ENCODE assay signal across 22 mouse cellular contexts in genomic region chr6:31500260-31500659, GRCm38 (mm10).
DNase-seq lines count a peak whose midpoint lies in the region; ATAC-seq and TF ChIP-seq lines count a peak whose summit lies in the region.
"Had no signal": no experiment of that assay in that cellular context is flagged by ENCODE, and none has a peak within 500 bp of the region (broad histone marks: within the 10 kb centered on the region; RNA-seq: fewer than 3 reads in every experiment).

No protein-coding gene starts in this region.

- DNase-seq in kidney, adult 2 months, result peak; percentile 59
- no peak for DNase-seq in kidney, postnatal 25 days
- peak; percentile 61 for DNase-seq in kidney, adult 9 months
- no peak for DNase-seq in kidney, postnatal 10 days
- DNase-seq in liver, adult 2 months (ENCODE audit: extremely low read depth, low read depth, low spot score), result peak; percentile 85
- DNase-seq in liver, postnatal 0 days, result no peak
- DNase-seq: adrenal gland, adult 2 months; adrenal gland, adult 8-10 months; adrenal gland, postnatal 10 days; adrenal gland, postnatal 14 days; adrenal gland, postnatal 25 days; adrenal gland, postnatal 36 days; B cell, adult 2 months; cerebellum, adult 11 months; cerebellum, adult 11-12 months had no signal

- TF ChIP-seq POLR2A in kidney, adult 2 months (IDR thresholded peaks at IDR 0.05; ENCODE audit: low read depth, low read length), result no peak
- no peak for TF ChIP-seq POLR2A in liver, adult 2 months (IDR thresholded peaks at IDR 0.05; ENCODE audit: extremely low read depth, insufficient read depth, low read length)

- H3K4me2 ChIP-seq in intestine, embryonic 16.5 days (ENCODE audit: low read depth, low read length), result no peak overlapping the region
- H3K4me2 ChIP-seq in intestine, embryonic 15.5 days (replicated peaks), result no peak overlapping the region
- no peak overlapping the region for H3K4me2 ChIP-seq in liver, postnatal 0 days (ENCODE audit: low read depth, low read length)

- no peak for TF ChIP-seq EP300 in liver, postnatal 0 days (IDR thresholded peaks at IDR 0.05; ENCODE audit: low read depth)

- no peak overlapping the region for H3K9ac ChIP-seq in intestine, embryonic 16.5 days (ENCODE audit: low read depth, low read length)
- no peak overlapping the region for H3K9ac ChIP-seq in intestine, embryonic 15.5 days
- peak overlapping the region; percentile 79; the same call in 1 of the 2 replicates for H3K9ac ChIP-seq in liver, adult 2 months (ENCODE audit: low read depth, low read length)
- H3K9ac ChIP-seq in liver, postnatal 0 days (replicated peaks), result no peak overlapping the region

- H3K79me2 ChIP-seq in liver, adult 2 months (ENCODE audit: control insufficient read depth, insufficient read depth, low read length), result no peaks in the 10 kb centered on the region; the same call in 1 of the 2 replicates

- H3K9me3 ChIP-seq in intestine, embryonic 16.5 days (ENCODE audit: control insufficient read depth, low read length), result no peaks in the 10 kb centered on the region
- H3K9me3 ChIP-seq in intestine, embryonic 15.5 days, result no peaks in the 10 kb centered on the region
- H3K9me3 ChIP-seq in liver, postnatal 0 days (ENCODE audit: low read length), result no peaks in the 10 kb centered on the region
- H3K9me3 ChIP-seq: G1E had no signal

- H3K4me3 ChIP-seq in intestine, embryonic 16.5 days (ENCODE audit: low read length), result no peak overlapping the region
- no peak overlapping the region for H3K4me3 ChIP-seq in intestine, embryonic 15.5 days (replicated peaks)
- no peak overlapping the region for H3K4me3 ChIP-seq in kidney, adult 2 months (ENCODE audit: insufficient read depth, low read depth, low read length)
- no peak overlapping the region for H3K4me3 ChIP-seq in liver, adult 2 months (ENCODE audit: insufficient read depth, low read depth, low read length)
- H3K4me3 ChIP-seq in liver, postnatal 0 days (ENCODE audit: low read depth, low read length), result no peak overlapping the region

- H3K27ac ChIP-seq in intestine, embryonic 16.5 days (ENCODE audit: low read length), result no peak overlapping the region
- H3K27ac ChIP-seq in intestine, embryonic 15.5 days, result no peak overlapping the region
- H3K27ac ChIP-seq in kidney, adult 2 months (ENCODE audit: insufficient read depth, low read depth, low read length), result no peak overlapping the region
- peak overlapping the region; percentile 92 for H3K27ac ChIP-seq in liver, adult 2 months (replicated peaks; ENCODE audit: insufficient read depth, low read depth, low read length)
- no peak overlapping the region for H3K27ac ChIP-seq in liver, postnatal 0 days (ENCODE audit: low read depth)

- no peak for TF ChIP-seq CTCF in kidney, adult 2 months (conservative IDR thresholded peaks at IDR 0.05; ENCODE audit: insufficient read depth, insufficient read length, low read depth, low read length)
- no peak for TF ChIP-seq CTCF in liver, adult 2 months (IDR thresholded peaks at IDR 0.05; ENCODE audit: low read depth, low read length)
- no peak for TF ChIP-seq CTCF in liver, postnatal 0 days (IDR thresholded peaks at IDR 0.05; ENCODE audit: low read depth)

- 64% methylated on average over 2 of the region's 2 CpGs for WGBS in intestine, embryonic 16.5 days
- 70% methylated on average over 2 of the region's 2 CpGs for WGBS in intestine, embryonic 15.5 days
- WGBS in kidney, adult 2 months, result 36% methylated on average over 2 of the region's 2 CpGs
- 26% methylated on average over 2 of the region's 2 CpGs for WGBS in liver, adult 2 months
- 76% methylated on average over 2 of the region's 2 CpGs for WGBS in liver, postnatal 0 days (ENCODE audit: insufficient replicate concordance)

- no peaks in the 10 kb centered on the region for H3K27me3 ChIP-seq in intestine, embryonic 16.5 days (replicated peaks; ENCODE audit: control insufficient read depth, insufficient read depth, low read length)
- H3K27me3 ChIP-seq in intestine, embryonic 15.5 days (replicated peaks), result no peaks in the 10 kb centered on the region
- no peaks in the 10 kb centered on the region for H3K27me3 ChIP-seq in kidney, adult 2 months (replicated peaks; ENCODE audit: control insufficient read depth, insufficient read depth, low read length)
- no peaks in the 10 kb centered on the region for H3K27me3 ChIP-seq in liver, adult 2 months (ENCODE audit: control insufficient read depth, insufficient read depth, low read length)
- H3K27me3 ChIP-seq in liver, postnatal 0 days (ENCODE audit: insufficient read depth, low read length), result no peaks in the 10 kb centered on the region
- H3K27me3 ChIP-seq: CH12.LX, Patski had no signal

- peak; percentile 52; the same call in 1 of the 2 replicates for ATAC-seq in intestine, embryonic 16.5 days
- ATAC-seq in intestine, embryonic 15.5 days, result no peak
- no peak for ATAC-seq in liver, postnatal 0 days
- ATAC-seq: activated CD4-positive, CD25-positive, alpha-beta regulatory T cell, adult 4 months; CD4-positive, CD25-positive, alpha-beta regulatory T cell, adult 4 months; Patski had no signal

- 0 out of 2 replicates have a peak, but pooled peaks cover 2% of the 10 kb centered on the region for H3K4me1 ChIP-seq in intestine, embryonic 16.5 days (ENCODE audit: control insufficient read depth, insufficient read depth, low read length)
- no peaks in the 10 kb centered on the region for H3K4me1 ChIP-seq in intestine, embryonic 15.5 days (replicated peaks)
- H3K4me1 ChIP-seq in kidney, adult 2 months (ENCODE audit: control insufficient read depth, insufficient read depth, low read length), result peaks cover 7% of the 10 kb centered on the region; the same call in 1 of the 2 replicates
- peaks cover 8% of the 10 kb centered on the region for H3K4me1 ChIP-seq in liver, adult 2 months (ENCODE audit: control insufficient read depth, insufficient read depth, low read length)
- no peaks in the 10 kb centered on the region for H3K4me1 ChIP-seq in liver, postnatal 0 days (ENCODE audit: insufficient read depth)

- H3K36me3 ChIP-seq in intestine, embryonic 16.5 days (ENCODE audit: control insufficient read depth, insufficient read depth, low read length), result peaks cover 6% of the 10 kb centered on the region; the same call in 1 of the 2 replicates
- peaks cover 16% of the 10 kb centered on the region for H3K36me3 ChIP-seq in intestine, embryonic 15.5 days
- peaks cover 7% of the 10 kb centered on the region for H3K36me3 ChIP-seq in kidney, adult 2 months (ENCODE audit: control insufficient read depth, insufficient read depth, low read length)
- peaks cover 39% of the 10 kb centered on the region for H3K36me3 ChIP-seq in liver, adult 2 months (ENCODE audit: control insufficient read depth, insufficient read depth, low read length)
- peaks cover 36% of the 10 kb centered on the region for H3K36me3 ChIP-seq in liver, postnatal 0 days (replicated peaks; ENCODE audit: insufficient read depth, low read length)

Comparison
In these comparisons a context has a peak if more than half of its experiments do, and no peak if none do; other contexts are left out.
1. DNase-seq: peak in kidney, adult 2 months (single experiment), kidney, adult 9 months (single experiment) and liver, adult 2 months (single experiment); none in kidney, postnatal 25 days (0 of 2), kidney, postnatal 10 days (single experiment) and liver, postnatal 0 days (single experiment).